Mouse (Mus musculus): ENCODE results near the gene Kbtbd12.

The Kbtbd12 gene

DNA sequence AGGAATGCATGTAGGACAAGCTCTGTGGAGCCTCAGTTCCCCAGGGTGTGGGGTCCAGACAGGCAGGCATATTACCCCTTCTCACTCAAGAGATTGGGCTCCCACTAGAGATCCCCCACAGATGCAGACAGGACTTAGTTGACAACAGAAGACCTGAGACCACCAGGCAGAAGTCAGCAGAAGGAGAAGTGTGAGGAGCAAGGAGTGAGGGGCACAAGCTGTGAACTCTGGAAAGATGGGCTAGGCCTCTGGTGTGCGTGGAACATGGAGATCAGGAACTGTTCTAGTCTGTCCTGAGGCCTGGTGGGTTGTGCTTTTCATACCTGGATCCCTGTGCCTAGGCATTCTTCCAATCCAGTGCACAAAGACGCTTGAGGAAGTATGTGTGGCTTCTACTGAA is 87.8 kb downstream of the Kbtbd12 start:
- in situ Hi-C loops (cut with MboI, MseI) = loop anchor here (5.0 kb wide), 3 partner anchors 92 to 307 kb away; no protein-coding TSS in a partner anchor

DNA sequence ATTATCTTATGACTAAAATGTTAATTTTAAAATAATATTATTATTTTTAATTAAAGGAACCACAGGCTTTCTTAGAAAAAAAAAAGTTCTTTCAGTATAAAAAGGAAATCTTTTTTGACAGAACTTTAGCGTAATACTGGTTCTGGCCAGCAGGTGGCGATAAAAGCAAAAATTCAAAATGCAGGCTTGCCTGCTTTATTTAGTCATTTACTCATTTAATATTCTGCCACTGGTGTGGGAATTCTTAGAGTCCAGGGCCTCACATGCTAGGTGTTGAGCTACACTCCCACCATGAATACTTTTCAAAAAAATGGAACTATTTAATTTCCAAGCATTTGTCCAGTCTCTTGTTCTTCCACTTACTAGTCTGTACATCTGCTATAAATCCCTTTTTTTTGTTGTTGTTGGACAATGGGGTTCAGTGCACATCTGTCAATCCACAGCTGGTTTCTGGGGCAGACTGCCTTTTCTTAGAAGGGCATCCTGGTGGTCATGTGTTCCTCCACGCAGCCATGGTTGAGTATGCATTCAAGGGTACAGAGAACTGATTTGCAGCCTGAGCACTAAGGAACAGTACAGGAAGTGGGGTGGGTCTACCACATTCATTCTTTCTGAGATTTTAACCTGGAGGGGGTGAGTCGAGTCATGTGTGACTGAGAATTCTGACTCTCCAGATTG is 88.5 kb downstream of the Kbtbd12 start:
- in situ Hi-C loops (cut with MboI, MseI) = no loop called here

DNA sequence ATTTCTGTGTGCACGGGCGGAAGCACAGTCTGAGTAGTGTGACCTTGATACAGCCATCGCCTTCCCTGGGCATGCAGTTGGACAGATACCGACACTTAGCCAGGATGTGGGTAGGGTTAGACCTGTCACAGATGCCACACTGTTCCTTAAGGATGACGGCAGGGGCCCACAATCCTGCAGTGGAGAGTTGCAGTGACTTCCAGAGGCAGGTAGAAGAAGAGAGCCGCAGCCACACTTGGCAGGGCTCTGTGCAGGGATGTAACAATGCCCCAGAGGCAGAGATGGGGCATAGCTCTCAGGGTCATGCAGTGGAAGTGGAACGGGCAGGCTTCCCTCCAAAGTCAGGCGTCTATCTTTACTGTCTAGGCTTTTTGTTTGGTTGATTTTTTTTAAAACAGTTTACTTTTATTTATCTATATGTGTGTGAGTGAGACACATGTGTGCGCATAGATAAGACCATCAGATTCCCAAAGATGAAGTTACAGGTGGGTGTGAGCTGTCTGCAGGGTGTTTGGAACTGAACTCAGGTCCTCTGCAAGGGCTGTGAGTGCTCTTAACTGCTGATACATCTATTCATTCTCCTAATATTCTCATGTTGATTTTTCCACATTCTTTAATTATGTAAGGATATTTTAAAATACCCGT is 89.2 kb downstream of the Kbtbd12 start:
- in situ Hi-C loops (cut with MboI, MseI) = no loop called here

DNA sequence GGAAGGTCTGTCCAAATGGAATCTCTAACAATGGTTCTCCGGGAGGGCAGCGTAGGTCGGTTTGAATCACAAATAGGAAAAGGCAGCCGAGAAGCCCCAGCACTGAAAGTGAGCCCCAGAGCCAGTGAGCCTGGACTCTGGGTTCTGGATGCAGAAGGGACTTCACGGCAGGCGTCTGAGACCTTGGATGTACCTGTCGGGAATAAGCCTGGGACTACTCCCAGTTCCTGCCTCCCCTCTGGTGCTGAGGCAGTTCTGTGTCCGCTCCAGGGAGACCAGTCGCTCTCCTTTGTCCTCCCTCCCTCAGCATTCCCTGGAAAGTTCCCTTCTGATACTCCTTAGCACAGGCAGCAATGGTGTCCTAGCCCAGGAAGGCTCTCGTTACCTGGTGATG is 92.4 kb downstream of the Kbtbd12 start:
- in situ Hi-C loops (cut with MboI, MseI) = no loop called here

DNA sequence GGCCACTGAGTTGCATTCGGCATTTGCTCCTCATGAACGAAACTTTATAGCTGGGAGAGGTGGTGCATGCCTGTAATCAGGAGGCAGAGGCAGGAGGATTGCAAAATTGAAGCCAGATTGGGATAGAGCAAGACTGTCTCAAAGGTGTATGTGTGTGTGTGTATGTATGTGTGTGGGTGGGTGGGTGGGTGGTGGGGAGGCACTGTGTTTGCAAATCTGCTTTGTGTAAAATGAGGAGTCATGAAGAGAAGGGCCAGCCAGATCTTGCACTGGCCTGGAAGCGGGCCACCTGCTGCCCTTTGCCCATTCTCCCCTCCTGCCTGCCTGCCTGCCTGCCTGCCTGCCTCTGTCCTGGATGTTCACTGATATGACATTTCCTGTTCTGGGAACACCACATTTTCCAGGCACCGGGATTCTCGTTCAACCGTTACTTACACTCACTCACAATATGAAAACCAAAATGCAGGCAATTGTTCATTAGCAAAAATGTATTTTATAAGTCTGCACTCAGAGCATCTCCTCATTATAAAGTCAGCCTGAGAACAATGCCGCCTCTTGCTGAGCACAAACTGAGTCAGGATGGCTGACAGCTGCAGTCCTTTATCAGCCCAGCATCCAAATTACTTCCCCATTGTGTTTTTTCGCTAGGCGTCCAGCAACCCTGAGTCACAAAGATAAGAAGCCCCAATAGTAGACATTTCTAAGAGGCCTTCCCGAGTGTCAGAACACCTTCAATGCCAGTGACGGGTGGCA is 92.9 kb downstream of the Kbtbd12 start:
- in situ Hi-C loops (cut with MboI, MseI) = no loop called here

DNA sequence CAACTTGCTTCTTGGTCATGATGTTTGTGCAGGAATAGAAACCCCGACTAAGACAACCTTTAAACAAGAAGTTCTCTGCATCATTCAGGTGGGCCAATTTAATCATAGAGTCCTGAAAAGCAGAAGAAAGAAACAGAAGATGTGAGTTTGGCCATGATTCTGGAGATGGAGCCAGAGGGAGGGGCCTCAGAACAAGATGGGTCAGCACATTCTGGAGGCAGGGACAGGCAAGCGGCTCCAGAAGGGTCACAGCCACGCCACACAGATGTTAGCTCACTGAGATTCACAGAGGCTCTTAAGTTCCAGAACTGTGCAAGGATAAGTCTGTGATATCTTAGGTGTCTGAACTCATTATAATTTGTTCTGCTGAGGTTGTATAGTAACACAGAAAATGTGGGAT is 93.5 kb downstream of the Kbtbd12 start:
- in situ Hi-C loops (cut with MboI, MseI) = no loop called here

DNA sequence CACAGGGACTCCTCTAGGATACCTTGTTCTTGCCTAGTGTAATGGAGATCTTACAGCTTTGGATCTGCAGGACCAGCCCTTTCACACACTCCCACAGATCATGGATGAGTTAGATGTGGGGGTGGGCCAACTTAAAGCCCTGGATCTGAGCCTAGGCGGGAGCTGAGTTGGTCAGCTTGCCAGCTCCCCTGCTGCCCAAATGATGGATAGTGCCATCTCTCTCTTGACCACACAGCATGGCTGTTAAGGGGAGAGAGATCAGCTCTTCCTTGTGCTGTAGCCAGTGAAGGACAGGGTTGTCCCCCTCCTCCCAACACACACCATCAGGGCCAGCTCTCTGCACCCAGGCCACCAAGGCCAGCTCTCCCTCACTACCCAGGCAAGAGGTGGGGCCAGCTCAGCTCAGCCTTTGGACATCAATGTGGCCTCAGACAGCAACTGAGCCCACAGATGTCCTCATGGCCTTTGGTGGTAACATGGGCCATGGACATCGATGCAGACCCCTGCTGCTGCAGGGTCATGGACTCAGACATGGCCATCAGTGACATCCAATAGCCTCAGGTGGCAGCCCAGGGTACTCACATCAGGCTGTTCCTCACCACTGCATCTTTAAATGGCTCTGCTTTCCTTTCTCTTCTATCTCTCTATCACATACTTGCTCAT is 97.5 kb downstream of the Kbtbd12 start:
- in situ Hi-C loops (cut with MboI, MseI) = no loop called here

DNA sequence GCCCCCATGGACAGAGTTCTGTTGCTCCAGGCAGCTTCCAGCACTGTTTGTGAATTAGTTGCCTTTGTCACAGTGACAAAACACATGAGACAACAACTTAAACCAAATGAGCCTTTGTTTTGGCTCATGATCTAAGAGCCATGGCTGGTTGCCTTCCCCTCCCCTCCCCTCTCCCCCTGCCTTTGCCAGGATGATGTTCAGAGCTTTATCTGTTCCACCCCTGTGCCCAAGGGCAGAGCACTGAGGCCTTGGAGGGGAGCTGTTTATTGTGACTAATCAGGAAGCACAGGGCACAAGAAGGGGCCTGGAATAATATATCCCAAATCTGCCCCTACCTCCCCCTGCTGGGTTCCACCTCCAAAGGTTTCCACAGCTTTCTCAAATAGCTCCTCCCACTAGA is 107.4 kb downstream of the Kbtbd12 start:
- in situ Hi-C loops (cut with MboI, MseI) = no loop called here

DNA sequence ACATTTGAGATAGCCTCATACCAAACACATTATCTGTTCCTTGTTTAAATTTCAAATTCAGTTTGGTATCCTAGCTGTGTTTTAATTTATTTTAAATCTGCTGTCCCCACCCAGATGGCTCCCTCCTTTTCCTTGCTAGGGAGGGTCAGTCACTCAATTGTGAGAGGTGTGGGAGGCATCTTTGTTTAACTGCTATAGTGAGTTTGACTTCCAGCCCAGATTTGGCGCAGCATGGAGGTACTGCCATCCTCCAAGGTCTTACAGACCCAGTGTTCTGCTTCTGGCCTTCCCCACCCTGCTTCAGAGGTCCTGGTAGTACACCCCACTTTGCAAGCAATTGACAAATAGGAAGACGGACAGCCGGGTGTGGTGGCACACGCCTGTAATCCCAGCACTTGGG is 113.7 kb downstream of the Kbtbd12 start:
- in situ Hi-C loops (cut with MboI, MseI) = loop anchor here in 1 of 2 experiments (10.0 kb wide), 1 partner anchor 339 kb away; no protein-coding TSS in a partner anchor

DNA sequence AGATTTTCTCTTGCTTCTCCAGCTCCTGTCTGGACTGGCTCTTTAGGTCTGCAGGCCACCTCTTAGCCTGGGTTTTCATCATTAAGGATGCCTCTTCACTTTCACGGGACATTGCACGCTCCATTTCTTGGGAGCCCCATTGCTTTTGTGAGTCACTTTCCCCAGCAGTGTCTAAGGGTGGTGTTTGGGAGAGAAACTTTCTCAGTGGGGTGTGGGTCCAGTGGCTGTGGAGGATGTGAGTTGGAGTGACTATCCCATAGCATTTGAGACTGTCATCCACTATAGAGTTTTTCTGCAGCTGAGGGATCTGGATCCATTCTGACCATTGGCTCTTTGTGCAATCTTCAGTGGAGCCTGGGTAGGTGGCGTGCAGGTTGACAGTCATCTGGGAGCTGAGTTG is 114.3 kb downstream of the Kbtbd12 start:
- in situ Hi-C loops (cut with MboI, MseI) = loop anchor here in 1 of 2 experiments (10.0 kb wide), 1 partner anchor 339 kb away; no protein-coding TSS in a partner anchor

DNA sequence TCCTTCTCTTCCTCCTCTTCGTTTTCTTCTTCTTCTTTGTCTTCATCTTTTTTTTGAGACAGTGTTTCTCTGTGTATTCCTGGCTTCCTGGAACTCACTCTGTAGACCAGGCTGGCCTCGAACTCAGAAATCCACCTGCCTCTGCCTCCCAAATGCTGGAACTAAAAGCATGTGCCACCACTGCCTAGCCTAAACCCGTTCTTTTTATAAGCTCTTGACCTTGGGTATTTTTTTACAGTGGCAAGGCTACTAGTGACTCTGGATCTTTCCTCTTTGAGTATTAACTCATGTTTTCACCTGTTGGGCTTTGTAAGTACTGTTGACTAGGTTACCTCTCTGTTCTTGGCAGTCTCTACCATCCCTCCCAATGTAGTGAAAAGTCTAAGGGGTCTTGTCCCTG is 114.7 kb downstream of the Kbtbd12 start:
- in situ Hi-C loops (cut with MboI, MseI) = loop anchor here in 1 of 2 experiments (10.0 kb wide), 1 partner anchor 338 kb away; no protein-coding TSS in a partner anchor

DNA sequence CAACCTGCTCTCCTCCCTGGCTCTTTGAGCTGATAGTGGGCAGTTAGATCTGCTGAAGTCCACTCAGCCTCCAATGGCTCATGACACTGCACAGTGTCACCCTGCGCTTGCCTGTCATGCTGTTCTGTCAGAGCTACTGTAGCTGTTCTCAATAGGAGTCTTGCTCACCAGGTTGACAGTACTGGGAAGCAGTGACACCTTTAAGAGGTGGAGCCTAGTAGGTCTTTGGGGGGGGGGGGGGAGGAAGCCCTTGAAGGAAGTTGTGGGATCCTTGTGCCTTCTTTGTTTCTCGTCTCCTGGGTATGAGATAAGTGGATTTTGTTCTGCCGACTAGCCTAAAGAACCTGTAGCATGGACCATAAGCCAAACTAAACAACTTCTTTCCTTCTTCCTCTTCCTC is 115.1 kb downstream of the Kbtbd12 start:
- in situ Hi-C loops (cut with MboI, MseI) = loop anchor here in 1 of 2 experiments (10.0 kb wide), 1 partner anchor 338 kb away; no protein-coding TSS in a partner anchor

DNA sequence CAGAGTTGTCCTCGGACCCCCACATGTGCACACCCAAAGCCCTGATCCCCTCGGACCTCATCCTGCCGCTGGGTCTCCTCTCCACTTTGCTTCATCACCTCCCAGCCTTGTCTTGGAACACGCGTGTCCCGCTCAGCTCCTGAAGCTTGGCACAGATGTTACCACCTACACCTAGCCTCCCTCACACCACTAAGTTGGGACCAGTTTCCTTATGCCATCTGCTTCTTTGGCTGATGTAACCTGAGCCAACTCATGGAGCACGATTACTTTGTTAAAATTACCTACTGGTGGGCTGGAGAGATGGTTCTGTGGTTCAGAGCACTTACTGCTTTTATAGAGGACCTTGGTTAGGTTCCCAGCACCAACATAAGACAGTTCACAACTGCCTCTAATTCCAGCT is 115.9 kb downstream of the Kbtbd12 start:
- in situ Hi-C loops (cut with MboI, MseI) = loop anchor here in 1 of 2 experiments (10.0 kb wide), 1 partner anchor 337 kb away; no protein-coding TSS in a partner anchor

DNA sequence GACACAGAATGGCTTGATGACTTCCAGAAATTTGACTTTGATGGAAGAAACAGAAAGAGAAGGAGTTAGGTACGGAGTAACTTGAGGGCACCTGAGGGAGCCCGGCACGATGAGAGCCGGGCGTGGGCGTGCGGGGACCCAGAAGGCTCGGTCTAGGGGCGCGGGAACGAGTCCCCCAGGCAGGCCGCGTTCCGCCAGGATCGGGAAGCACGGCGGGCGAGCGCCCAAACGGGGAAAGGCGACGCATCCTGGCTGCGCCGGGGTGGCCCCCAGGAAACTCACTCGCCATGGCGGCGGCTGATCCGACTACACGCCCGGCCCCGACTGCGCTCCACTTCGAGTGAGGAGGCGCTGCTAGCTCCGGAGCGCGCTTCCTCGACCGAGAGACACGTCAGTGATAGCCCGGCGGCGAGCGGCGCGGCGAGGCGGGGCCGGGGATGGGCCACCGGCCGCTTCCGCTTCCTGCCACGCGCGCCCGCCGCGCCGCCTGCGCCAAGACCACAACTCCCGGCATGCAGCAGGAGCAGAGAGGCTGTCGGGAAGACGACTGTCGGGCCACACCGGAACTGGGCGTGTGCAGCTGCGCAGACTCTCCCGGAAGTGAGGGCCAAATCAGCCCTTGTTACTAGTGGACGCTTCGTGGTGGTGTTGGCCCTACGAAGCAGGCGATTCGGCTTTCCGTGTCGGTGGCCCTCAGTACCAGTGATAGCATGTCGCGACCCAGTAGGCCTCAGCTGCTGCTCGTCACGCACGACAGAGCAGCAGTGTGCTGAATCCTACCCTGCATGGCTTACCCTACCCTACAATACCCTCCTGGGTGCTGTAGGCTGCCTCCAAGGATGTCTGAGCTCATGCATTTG is 119.1 kb downstream of the Kbtbd12 start, which contains the start of gene Sec61a1:
Gene Sec61a1, minus strand, starts transcription at position 502 of the 860 bp plus-strand sequence.
- in situ Hi-C loops (cut with MboI, MseI) = no loop called here

DNA sequence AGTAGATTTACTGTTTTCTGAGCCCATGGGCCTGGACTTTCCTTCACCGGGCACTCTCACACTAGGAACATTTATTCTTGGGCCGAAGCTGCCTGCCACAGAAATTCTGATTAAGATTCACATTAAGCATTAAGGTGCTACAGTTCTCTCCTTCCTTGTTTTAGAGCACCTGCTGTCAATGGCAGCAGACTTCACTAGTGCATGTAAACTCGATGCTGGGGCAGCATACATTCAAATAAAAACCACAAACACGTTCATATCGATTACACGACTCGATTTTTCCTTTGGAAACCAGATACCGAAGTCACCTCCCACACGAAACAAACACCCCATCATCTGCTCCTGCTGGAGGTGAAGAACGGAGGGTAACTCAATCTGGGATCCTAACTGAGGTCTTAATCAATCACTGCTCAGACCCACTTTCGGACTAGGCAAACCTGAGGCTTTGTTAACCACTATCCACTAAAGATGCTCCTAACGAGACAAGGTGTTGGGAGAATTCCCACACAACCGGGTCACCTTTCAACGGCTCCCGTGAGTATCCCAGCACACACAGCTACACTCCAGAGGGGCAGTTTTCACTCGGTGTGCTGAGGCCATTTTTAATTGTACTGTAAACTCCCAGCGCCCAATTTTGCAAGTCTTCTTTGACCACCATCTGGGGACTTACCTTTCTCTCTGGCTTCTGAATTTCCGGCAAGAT is 119.9 kb downstream of the Kbtbd12 start:
- in situ Hi-C loops (cut with MboI, MseI) = no loop called here

DNA sequence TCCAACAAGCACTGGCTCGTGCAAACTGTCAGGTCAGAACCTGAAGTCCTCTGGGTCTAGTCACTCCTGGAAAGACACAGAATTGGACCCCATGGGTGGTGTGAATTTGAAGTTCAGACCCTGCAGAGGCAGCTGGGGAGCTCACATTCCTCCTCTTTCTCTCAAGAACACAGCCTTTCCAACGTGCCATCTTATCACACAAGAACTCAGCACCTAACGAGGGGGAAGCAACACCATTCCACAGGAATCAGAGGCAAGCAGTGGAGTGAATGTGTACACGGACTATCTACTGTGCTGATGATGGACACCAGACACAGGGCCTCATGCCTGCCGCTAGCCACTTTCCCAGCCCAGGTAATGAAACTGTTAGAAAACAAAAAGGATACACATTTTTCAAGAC is 121.1 kb downstream of the Kbtbd12 start:
- in situ Hi-C loops (cut with MboI, MseI) = no loop called here

DNA sequence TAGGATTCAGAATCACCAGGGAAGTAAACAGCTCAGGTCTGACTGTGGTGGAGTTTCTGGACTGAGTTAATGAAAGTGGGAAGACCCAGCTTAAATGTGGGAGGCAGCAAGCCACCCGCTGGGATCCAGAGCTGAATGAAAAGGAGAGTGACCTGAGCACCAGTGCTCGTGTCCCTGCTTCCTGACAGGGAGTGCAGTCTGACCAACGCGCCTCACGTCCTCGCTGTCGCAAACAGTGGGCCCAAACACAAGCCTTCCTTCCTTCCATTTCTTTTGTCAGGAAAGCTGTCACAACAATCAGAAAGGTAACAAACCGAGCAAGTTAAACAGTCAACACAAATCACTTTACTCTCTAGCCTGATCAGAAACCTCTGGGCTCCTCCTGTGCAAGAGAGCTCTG is 121.8 kb downstream of the Kbtbd12 start:
- in situ Hi-C loops (cut with MboI, MseI) = no loop called here

DNA sequence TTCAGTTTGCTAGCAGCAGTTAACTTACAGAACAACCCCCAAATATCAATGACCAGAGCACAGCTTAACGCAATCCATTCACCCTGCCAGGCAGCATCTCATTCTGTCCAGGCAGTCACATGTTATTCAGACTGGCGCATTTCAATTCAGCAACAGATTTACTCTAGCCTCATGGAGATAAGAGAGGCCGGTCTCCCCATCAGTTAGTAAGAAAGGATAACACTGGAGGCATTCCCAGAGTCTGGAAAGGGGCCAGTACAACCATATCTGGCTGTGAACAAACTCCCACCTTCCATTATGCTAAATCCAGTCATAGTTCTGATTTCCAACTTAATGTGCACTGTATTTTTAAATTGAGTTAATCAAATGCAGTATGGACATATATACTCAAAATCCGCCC is 123.2 kb downstream of the Kbtbd12 start:
- in situ Hi-C loops (cut with MboI, MseI) = no loop called here

DNA sequence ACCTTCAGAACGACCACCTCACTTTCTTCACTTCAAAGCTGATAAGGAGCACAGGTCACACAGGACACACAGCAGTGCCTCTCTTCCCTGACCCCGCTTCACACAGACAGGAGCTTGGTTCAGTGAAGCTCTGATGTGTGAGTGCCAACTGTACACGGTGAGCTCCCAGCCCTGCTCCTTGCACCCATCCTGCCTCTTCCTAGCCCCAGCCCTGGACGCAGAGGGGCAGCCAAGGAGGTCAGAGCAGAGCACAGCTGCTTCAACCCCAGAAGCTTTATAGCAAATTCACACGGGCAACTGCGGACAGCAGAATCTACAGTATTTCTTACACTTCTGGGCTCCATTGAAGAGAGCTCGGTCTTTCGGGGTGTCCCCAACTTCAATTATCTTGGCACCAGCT is 123.8 kb downstream of the Kbtbd12 start:
- in situ Hi-C loops (cut with MboI, MseI) = no loop called here

DNA sequence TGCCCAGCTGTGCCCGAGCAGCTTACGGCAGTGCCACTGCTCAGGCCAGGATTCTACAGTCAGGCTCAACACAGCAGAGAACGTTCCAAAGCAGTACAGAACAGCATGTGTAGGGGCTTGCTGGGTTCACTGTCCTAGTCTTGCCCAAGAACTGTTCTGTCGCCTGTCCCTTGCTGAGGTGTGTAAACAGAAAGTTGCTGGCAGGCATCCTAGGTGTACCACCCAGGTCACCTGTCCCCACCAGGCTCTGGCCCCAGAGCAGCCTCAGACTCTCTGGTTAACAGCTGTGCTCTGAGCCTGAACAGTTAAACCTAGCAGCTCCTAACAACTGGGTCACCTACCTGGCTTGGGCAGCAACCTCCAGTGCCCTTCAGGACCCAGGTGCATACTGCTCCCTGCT is 134.7 kb downstream of the Kbtbd12 start:
- in situ Hi-C loops (cut with MboI, MseI) = no loop called here
